Mouse (Mus musculus) olfactory bulb, adult 2 months (tissue): ENCODE data around the gene Slc26a11. TPM values are rescaled to one million over a fixed set of nuclear protein-coding genes. Genes with fewer than 3 reads are reported as not detected.

ENCODE experiments used
- H3K27ac ChIP-seq: fragments of 200-500 bp; 2 replicates; pipeline ENCODE4 v1.5.1; 2012; ENCODE audit warnings: low read depth, low read length; ENCODE audit not compliant: insufficient read depth
- H3K4me1 ChIP-seq: fragments of 200-500 bp; 2 replicates; pipeline ENCODE4 v1.6.1; 2012; ENCODE audit warnings: low read length; ENCODE audit not compliant: control insufficient read depth, insufficient read depth
- H3K4me3 ChIP-seq: fragments of 200-500 bp; 2 replicates; pipeline ENCODE4 v1.5.1; 2012; ENCODE audit warnings: mild to moderate bottlenecking, low read depth, low read length, moderate library complexity; ENCODE audit not compliant: insufficient read depth
- CTCF ChIP-seq: fragments of 200-500 bp; IDR thresholded peaks from 2 replicates; pipeline ENCODE4 v1.5.1; 2012; ENCODE audit warnings: low read depth, mild to moderate bottlenecking, low read length, moderate library complexity; ENCODE audit not compliant: insufficient read depth
- POLR2A ChIP-seq: fragments of 200-500 bp; IDR thresholded peaks from 2 replicates; pipeline ENCODE4 v1.6.1; 2012; ENCODE audit warnings: mild to moderate bottlenecking, low read depth, low read length, moderate library complexity; ENCODE audit not compliant: insufficient read depth
- WGBS: fragments of 180-500 bp; shearing (Covaris S2); methylation state at CpG from one replicate; pipeline ENCODE4 v1.1.7; 2018; 5-methylcytosine and 5-hydroxymethylcytosine counted together
- polyA plus RNA-seq: library from polyadenylated mRNA; stranded (reverse); fragments of >200 nt; gene quantifications from 2 replicates; pipeline ENCODE4 v1.2.4, GENCODE M21; 2012; ENCODE audit warnings: low replicate concordance; ENCODE audit not compliant: missing spikeins, insufficient read depth, insufficient read length

The Slc26a11 gene
- polyA plus RNA-seq: not detected in 2 replicates

DNA sequence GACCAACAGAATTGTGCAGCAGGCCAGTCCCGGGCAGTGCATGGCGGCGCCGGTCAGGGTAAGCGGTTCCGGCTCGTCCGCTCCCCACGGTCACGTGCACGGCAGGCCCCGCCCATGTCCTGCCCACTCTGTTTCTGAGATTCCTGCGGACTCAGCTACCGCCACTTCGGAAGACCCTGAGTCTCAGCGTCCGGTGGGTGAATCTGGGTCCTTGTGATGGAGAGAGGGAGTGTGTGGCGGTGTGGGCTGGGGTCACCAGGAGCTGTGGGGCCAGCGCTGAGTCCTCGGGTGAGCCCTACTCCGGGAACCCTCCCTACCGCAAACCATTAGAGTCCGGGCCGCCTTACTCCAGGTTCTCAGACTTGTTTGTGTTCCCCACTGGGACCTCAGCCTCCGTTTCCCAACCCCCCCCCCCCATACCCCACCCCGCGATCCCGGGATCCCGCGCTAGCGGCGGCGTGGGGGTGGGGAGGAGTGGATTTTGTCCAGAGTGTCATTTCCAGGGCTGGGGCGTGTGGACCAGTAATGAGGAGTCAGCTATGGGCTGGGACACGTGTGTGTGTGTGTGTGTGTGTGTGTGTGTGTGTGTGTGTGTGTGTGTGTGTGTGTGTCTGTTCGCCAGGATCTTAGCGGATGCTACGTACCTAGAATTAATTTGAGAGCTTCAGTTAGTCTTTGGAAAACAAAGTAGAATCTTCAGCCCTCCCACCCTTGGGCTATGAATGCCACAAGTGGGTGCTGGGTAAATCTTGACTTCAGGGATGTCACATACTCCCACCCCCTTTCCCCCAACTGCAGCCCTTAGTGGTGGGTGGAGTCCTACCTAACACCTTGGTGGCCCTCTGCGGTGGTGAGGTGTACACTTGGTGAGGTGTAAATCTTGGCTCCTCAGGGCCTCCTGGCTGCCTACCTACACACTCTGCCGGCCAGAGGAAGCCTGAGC is at the start of gene Slc26a11, which contains the start of gene Sgsh:
Gene Slc26a11 (plus strand): TSS at position 115 of the 943 bp plus-strand sequence.
Gene Sgsh (minus strand): TSS at position 94 of the 943 bp plus-strand sequence.
- Histone ChIP-seq H3K4me1 (peaks cover 14% of the 10 kb centered on the region), H3K4me3 (peak within 1 kb of the TSS; percentile 61), H3K27ac (peak within 1 kb of the TSS; percentile 42; the same call in 1 of the 2 replicates)
- TF ChIP-seq CTCF (no peak), POLR2A (no peak)
- 2% methylated on average over 40 of the region's 40 CpGs for WGBS

DNA sequence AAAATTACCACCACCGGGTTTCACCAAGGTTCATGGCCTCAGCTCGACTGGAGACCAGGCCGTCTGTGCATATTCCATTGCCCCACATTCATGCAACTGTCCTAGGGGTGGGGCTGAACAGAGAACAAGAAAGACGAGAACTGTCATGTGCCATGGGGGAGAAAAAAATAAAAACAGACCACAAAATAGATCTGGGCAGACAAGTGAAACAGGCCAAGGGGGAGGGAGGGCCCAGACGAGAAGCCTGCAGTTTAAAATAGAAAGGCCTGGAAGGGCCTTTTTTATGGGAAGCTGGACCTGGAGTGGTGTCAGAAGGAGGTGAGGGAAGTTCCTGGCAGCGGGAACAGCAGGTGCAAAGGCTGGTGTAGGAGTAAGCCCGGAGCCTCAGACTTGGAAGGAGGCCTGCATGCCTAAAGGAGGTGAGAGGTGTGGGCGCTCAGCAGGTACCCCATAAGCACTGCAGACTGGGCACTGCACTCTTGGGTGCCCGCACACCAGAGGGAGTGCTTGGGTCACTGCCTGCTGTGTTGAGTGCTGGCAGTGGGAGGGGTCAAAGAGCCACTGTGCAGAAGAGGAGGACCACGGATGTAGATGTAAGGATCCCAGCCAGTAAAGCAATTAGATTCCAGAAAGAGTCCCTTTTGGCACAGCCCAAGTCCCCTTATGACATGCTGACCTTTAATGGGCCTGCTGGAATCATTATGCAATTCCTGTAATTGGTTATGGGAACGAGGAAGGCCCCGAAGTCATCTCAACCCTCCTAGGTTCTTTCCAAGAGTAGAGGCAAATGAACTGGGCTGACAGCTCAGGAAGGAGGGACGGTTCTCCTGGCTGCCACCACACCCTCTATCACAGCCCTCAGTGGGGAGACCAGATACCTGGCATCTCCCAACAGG is 48.3 kb upstream of the Slc26a11 start:
- no peak overlapping the region for H3K27ac ChIP-seq
- H3K4me3 ChIP-seq: no peak overlapping the region
- 76% methylated on average over 13 of the region's 13 CpGs for WGBS
- TF ChIP-seq POLR2A (no peak), CTCF (no peak)
- no peaks in the 10 kb centered on the region for H3K4me1 ChIP-seq

DNA sequence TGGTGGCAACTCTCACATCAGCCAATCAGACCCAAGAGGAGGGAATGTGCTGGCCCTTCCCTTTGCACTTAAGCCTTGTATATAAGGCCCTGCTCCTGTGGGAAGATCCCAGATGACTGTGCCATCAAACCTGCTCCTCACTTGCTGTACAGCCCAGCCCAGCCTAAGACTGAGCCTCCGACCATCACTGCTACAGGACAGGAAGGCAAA is 47.8 kb upstream of the Slc26a11 start, which contains the start of gene Card14:
Gene Card14 (plus strand): TSS at position 111 of the 210 bp plus-strand sequence.
- Histone ChIP-seq H3K4me3 (no peak within 1 kb of the TSS), H3K4me1 (no peaks in the 10 kb centered on the region), H3K27ac (no peak within 1 kb of the TSS)
- WGBS: 77% methylated on average over 1 of the region's 1 CpGs
- TF ChIP-seq POLR2A (no peak), CTCF (no peak)

DNA sequence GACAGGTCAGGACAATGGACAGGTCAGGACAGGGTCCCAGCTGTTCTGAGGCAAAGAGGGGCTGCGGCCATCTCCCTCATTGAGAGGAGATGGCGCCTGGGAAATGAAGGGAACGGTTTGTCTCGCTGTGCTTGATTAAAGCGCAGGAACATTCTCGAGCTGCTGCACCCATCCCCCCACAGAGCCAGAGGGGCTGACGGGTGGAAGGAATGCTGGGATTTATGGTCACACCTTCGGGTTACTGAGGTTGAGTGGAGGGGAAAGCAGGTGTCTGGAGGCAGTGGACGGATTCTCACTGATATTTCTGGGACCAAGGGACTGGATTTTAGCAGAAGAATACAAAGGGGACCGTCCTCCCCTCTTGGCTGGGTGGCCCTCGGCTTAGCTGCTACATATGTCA is 47.4 kb upstream of the Slc26a11 start:
- H3K27ac ChIP-seq: no peak overlapping the region
- 41% methylated on average over 11 of the region's 11 CpGs for WGBS
- H3K4me3 ChIP-seq: no peak overlapping the region
- TF ChIP-seq POLR2A: no peak
- TF ChIP-seq CTCF: no peak
- H3K4me1 ChIP-seq: no peaks in the 10 kb centered on the region

DNA sequence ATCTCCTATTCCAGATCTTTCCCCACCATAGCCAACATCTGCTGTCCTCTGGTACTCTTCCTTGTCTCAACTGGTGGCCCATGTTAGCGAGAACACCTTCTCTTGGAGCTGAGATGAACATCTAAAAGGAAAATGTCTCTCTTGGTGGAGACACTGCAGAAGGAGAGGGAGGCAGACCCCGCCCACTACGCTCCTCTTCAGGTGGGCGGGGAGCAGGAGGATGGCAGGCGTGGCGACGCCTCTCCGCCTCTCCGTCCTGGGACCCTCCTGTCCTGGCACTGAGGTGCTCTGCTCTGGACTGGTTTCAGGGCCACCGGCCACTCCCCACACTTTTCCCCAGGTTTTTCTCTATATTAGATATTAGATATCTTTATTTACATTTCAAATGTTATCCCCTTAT is 44.7 kb upstream of the Slc26a11 start:
- H3K4me3 ChIP-seq: no peak overlapping the region
- no peaks in the 10 kb centered on the region for H3K4me1 ChIP-seq
- no peak for TF ChIP-seq CTCF
- TF ChIP-seq POLR2A: no peak
- no peak overlapping the region for H3K27ac ChIP-seq
- 21% methylated on average over 10 of the region's 10 CpGs for whole genome bisulfite sequencing

DNA sequence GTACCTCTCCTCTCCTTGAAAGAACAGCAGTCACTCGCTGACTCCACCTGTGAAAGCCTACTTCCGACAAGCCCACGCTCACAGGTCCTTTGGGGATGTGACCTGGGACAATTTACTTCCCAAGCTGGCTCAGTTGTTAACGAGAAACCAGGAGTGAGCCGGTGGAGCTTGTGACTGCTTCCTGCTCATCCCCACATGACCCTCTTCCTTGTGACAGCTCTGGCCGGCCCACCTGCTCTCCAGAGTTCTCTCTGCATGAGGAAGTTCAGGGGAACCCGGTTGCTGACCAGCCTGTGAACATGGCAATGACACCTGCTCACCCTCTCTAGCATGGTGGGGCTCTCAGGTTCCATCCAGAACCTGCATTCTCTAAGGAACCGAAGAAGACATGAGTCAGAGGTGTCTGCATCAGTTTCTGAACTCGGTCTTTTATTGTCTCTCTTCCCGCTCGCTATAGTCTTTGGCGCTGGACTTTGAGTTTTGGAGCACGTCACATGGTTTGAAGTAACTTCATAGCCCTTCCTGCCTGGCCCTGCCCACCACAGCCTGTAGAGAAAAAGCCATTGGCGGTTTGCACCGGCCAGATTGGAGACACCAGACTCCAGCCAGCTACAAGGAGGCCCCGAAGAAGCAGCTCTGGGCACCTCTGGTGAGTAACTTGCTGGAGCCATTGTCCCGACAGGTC is 41.0 kb upstream of the Slc26a11 start:
- 80% methylated on average over 17 of the region's 17 CpGs for WGBS
- TF ChIP-seq POLR2A (no peak), CTCF (no peak)
- Histone ChIP-seq H3K4me3 (no peak overlapping the region), H3K27ac (no peak overlapping the region), H3K4me1 (peaks cover 6% of the 10 kb centered on the region; the same call in 1 of the 2 replicates)

DNA sequence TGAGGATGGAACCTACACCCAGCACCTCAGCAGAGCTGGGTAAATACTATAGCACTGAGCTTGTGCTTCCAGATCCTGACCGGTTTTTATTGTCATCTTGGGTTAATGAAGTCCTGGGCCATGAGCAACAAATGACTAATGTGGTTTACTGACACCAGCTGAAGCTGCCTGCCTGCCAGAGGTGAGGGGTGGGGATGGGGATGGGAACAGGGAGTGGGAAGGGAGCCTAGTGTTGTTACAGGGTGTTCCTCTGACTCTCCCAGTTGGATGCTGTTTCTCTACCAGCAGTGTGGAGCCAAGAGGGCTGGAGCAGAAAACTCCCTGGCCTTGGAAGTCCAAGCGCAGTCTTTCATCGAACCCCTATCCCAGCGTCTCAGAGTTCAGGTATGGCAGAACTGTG is 38.6 kb upstream of the Slc26a11 start:
- H3K4me3 ChIP-seq: no peak overlapping the region
- peaks cover 6% of the 10 kb centered on the region; the same call in 1 of the 2 replicates for H3K4me1 ChIP-seq
- no peak for TF ChIP-seq CTCF
- no peak for TF ChIP-seq POLR2A
- WGBS: 76% methylated on average over 4 of the region's 4 CpGs
- no peak overlapping the region for H3K27ac ChIP-seq

DNA sequence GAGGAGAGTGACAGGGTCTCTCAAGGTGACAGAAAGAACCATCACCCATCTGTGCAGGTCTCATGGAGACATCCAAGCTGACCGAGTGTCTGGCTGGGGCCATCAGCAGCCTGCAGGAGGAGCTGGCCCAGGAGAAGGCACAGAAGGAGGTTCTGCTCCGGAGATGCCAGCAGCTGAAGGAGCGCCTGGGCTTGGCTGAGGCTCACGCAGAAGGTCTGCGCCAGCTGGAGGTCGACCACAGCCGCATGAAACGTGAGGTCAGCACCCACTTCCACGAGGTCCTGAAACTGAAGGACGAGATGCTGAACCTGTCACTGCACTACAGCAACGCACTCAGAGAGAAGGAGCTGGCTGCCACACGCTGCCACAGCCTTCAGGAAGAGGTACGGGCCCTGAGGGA is 32.8 kb upstream of the Slc26a11 start:
- TF ChIP-seq CTCF (no peak), POLR2A (no peak)
- H3K27ac ChIP-seq: no peak overlapping the region
- 81% methylated on average over 13 of the region's 13 CpGs for WGBS
- no peaks in the 10 kb centered on the region for H3K4me1 ChIP-seq
- H3K4me3 ChIP-seq: no peak overlapping the region

DNA sequence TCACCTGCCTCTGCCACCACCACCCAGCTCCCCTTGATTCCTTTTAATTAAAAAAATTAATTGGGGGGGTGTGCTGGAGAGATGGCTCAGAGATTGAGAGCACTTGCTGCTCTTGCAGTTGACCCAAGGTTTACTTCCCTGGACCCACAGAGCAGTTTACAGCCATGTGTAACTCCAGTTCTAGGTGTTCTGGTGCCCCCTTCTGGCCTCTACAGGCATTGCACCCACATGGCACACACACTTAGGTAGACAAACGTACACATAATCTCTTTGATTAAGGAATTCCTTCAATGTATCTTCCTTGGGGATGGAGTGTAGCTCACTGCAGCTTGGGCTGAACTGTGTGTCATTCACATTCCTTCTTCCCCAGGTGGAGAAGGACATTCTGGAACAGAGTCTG is 30.3 kb upstream of the Slc26a11 start:
- Histone ChIP-seq H3K27ac (no peak overlapping the region), H3K4me3 (no peak overlapping the region), H3K4me1 (no peaks in the 10 kb centered on the region)
- 84% methylated on average over 1 of the region's 1 CpGs for WGBS
- TF ChIP-seq POLR2A: no peak
- no peak for TF ChIP-seq CTCF
